Mouse (Mus musculus) cerebellum, adult 11-12 months (tissue): Measurements from ENCODE around the gene Cdc34b.
A peak's percentile ranks its signal among the peaks of the same experiment; 100 is the strongest.
"Not testable (repeated sequence)": the region's sequence is repeated elsewhere in the genome, so short reads cannot be mapped to it uniquely, and the experiment has no call there.

Experiments
- DNase-seq: peaks from one replicate; pipeline ENCODE4 v3.0.0; 2022

The Cdc34b gene

GRCm38 (mm10) chr11:94741732-94742272, at the start of gene Cdc34b:
Gene Cdc34b (plus strand): TSS chr11:94741782.
- DNase-seq, result no peak

- DNase-seq, result not testable (repeated sequence)
These were observed 49.1 kb upstream of the Cdc34b start for GRCm38 (mm10) chr11:94692502-94692901.

GRCm38 (mm10) chr11:94695508-94695907, 46.1 kb upstream of the Cdc34b start:
- DNase-seq, result no peak

GRCm38 (mm10) chr11:94697140-94697539, 44.4 kb upstream of the Cdc34b start:
- no peak for DNase-seq

GRCm38 (mm10) chr11:94697703-94698464, 43.7 kb upstream of the Cdc34b start:
- DNase-seq, result no peak

- DNase-seq, result no peak
These were observed 42.2 kb upstream of the Cdc34b start for GRCm38 (mm10) chr11:94699399-94699798.

- DNase-seq, result no peak
These were observed 40.0 kb upstream of the Cdc34b start for GRCm38 (mm10) chr11:94701401-94702215.

- DNase-seq, result peak; percentile 26
These were observed 39.4 kb upstream of the Cdc34b start for GRCm38 (mm10) chr11:94702216-94702610.

GRCm38 (mm10) chr11:94704020-94704419, 37.6 kb upstream of the Cdc34b start:
- DNase-seq, result no peak

GRCm38 (mm10) chr11:94704472-94704871, 37.1 kb upstream of the Cdc34b start, which contains the start of gene Gm11541:
Gene Gm11541 (minus strand): TSS chr11:94704499.
- no peak for DNase-seq

GRCm38 (mm10) chr11:94713246-94713860, 28.2 kb upstream of the Cdc34b start:
- no peak for DNase-seq

GRCm38 (mm10) chr11:94715622-94716021, 26.0 kb upstream of the Cdc34b start:
- DNase-seq, result no peak

GRCm38 (mm10) chr11:94716754-94717153, 24.8 kb upstream of the Cdc34b start:
- peak; percentile 6 for DNase-seq

GRCm38 (mm10) chr11:94717239-94717638, 24.3 kb upstream of the Cdc34b start:
- DNase-seq, result no peak

GRCm38 (mm10) chr11:94718113-94718909, 23.3 kb upstream of the Cdc34b start:
- no peak for DNase-seq

GRCm38 (mm10) chr11:94719216-94719615, 22.4 kb upstream of the Cdc34b start:
- no peak for DNase-seq

- no peak for DNase-seq
These were observed 14.3 kb upstream of the Cdc34b start for GRCm38 (mm10) chr11:94727306-94727705.

GRCm38 (mm10) chr11:94728545-94728944, 13.0 kb upstream of the Cdc34b start:
- no peak for DNase-seq

- DNase-seq, result no peak
These were observed 12.0 kb upstream of the Cdc34b start for GRCm38 (mm10) chr11:94729565-94729964.

- DNase-seq, result peak; percentile 6
These were observed 11.3 kb upstream of the Cdc34b start for GRCm38 (mm10) chr11:94730261-94730660.

GRCm38 (mm10) chr11:94731229-94731628, 10.4 kb upstream of the Cdc34b start:
- DNase-seq, result no peak

- no peak for DNase-seq
These were observed 8.8 kb upstream of the Cdc34b start for GRCm38 (mm10) chr11:94732773-94733172.
